Mouse (Mus musculus): ENCODE results near the gene Dock10. TPM values are rescaled to one million over a fixed set of nuclear protein-coding genes. Genes with fewer than 3 reads are reported as not detected.

Dock10 gene
- total RNA-seq, 1 experiment from 2014 or later = 22.2 TPM

DNA sequence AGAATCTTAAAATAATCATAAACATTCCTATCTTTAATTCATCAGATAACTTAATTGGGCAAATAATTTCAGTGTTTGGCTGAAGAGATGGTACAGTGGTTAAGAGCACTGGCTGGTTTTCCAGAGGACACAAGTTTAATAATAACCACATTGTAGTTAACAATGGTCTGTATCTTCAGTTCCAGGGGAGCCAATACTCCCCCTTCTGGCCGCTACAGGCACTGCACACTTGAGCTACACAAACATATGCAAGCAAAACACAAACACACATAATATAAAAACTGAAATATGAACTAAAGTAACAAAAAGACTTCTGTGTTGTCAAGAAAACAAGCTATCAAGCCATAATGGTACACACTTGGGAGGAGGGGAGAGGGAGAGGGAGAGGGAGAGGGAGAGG lies 102.5 kb downstream of the Dock10 start:
- DNase-seq = no peak

DNA sequence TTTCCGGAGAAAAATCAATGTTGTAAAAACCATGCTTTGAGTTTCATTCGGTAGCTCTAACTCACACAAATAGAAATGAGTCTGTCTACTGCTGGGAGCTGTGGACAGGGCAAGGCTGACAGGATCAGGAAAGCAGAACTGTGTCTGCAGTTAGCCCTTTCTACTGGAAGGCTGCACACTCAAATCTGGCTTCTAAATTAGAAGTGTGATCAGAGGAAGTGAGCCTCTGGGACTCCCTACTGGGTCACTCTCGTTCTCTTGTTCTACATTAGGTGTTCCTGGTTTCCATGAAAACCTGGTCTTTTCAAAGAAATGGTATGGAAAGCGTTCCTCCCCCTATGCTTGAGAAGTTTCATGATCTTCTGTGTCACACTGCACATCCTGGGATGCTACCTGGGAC lies 103.1 kb downstream of the Dock10 start:
- DNase-seq = no peak

DNA sequence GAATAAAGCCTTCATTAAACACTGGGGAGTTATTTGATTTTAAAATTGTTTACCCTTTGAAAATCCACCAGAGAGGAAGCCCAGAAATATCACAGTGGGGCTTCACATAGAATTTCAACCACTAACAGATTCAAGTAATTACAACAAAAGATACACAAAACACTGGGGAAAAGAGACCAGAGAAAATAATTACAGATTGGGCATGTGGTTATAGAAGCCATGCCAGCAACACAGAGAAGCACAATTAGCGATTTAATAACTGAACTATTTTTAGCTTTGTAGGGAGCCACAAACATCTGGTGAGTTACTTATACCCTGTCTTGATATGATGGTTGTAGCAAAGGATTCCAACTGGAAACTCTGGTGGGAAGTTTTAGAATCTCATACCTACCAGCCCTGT lies 104.2 kb downstream of the Dock10 start:
- no peak for DNase-seq

GRCm38 (mm10) chr1:80652803-80653202 lies 105.5 kb downstream of the Dock10 start:
- DNase-seq = no peak

DNA sequence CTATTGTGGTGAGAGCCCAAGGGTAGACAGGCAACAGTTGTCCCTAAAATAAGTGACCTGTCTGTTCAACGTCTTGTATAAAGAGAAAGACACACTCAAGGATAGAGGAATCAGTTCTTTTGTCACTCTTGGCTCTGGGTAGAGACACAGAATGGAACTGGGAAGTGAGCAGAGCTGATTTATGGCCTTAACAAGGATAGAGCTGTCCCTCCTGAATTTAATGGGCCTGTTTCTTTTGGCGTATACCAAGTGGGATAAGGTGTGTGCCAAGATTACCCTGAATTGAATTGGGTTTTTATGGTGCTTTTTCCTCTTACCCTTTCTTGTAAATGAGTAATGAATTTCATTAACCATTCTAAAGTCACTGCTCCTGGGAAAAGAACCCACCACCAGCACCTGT lies 106.2 kb downstream of the Dock10 start:
- DNase-seq = no peak

GRCm38 (mm10) chr1:80646602-80647001 lies 111.7 kb downstream of the Dock10 start:
- DNase-seq = no peak

GRCm38 (mm10) chr1:80643866-80644451 lies 114.4 kb downstream of the Dock10 start:
- DNase-seq = no peak

- no peak for DNase-seq
Measured at GRCm38 (mm10) chr1:80641832-80642231, 116.5 kb downstream of the Dock10 start.

DNA sequence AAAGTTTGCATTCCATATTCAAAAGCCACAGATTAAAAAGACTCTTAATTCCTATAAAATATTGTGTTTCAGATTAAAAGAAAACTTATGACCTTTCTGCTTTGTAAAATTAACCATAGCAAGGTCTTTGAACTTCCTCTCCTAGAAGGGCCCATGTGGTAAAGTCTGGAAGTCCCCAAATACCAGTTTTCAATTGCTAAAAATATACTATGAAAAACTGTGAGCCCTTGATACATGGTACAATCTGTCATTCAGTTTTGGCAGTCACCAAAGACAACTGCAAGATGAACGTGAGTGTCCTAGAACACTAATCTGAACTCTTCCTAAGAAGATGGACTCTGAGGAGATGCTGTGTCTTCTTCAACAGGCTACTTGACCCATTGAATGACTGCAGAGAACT lies 117.0 kb downstream of the Dock10 start:
- DNase-seq = no peak

DNA sequence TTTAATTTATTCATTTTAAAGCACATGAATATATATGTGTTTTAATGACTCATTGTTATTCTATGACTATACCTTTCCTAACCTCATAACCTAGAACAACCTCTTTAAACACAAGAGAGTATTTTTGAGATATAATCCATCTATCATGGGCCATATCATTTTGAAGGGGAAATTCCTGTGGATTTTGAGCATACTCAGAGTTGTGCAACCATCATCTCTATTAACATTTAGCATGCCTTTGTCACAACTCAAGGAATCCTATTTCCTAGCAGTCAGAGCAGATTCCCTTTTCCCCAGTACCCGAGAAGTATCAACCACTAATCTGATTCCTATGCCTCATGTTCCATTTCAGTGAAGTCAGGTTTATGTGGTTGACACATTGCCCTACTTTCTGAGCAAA lies 118.8 kb downstream of the Dock10 start:
- DNase-seq = no peak

DNA sequence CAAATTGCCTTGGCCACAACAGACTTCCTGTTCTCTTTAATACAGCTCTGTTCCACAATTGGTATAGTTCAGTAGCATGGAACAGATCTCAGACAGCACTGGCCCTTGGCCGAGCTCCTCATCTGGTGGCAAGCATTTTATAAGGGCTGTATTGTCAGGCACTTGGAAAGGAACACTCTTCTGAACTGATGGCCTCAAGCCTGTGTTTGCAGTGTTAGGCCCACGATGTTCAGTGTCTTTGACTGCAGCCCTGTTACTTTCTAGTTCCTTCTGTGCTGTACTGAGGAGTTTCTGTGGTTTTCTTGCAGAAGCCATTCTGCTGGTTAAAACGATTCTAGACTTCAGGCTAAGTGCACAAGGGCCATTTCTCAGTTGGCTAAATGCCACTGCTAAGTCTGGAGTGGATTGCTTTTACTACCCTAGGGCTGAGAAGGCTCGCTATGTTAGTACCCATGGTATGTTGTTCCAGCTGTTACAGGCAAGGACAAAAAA lies 121.1 kb downstream of the Dock10 start:
- DNase-seq = no peak

GRCm38 (mm10) chr1:80635825-80636224 lies 122.5 kb downstream of the Dock10 start:
- no peak for DNase-seq

DNA sequence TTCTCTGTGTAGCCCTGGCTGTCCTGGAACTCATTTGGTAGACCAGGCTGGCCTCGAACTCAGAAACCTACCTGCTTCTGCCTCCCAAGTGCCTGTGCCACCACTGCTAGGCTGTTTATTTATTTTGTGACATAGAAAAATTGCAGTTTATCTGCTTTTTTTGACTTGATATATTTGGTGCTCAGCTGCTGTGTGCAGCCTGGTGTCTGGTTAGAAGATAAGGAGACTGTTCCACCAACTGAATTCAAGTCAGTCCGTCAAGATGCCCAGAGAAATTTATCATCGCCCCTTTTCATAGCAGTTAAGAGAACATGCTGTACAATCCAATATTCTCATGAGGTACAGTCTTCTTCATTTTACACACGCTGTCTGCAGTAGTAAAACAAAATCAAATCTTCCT lies 124.8 kb downstream of the Dock10 start:
- DNase-seq = no peak

DNA sequence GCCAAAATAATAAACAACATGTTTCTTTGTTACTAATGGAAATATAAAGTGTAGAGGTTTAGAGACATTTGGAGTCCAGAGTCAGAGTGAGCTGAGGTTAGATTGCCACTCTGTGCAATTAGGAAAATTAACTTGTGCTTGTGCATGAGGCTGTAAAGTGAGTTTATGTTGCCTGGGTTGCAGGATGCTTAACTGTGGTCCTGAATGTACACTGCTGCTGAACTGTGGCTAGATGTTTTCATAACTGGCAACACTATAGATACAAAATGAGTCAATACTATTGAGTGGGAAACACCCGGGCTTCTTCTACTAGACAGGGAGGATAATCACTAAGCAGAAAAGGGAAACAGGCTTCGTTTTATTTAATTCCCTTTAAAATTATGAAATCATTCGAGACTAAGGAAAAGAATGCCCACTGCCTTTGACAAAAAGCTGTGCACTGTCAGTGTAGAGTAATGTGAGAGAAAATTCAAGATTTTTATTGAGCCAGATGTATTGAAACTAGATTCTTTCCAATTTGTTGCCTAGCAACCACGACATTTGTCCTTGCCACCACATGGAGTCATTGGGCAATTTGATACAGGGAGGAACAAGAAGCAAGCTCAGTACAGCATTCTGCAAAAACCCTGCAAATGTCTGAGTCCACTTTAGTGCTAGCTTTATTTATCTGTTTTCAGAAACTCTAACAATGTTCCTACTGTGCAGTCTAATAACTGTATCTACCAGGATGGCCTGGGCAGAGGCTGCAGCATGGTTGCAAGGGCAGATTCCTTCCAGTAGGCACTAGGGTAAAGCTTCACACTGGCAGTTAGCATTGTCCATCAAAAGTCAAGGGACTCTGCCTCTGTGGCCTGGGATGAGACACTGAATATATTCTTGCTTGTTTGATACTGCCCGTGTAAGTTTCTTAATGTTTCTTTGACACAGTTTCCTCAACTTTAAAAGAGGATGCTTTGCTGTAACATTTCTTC lies 127.9 kb downstream of the Dock10 start:
- DNase-seq = no peak

- DNase-seq = no peak
Measured at GRCm38 (mm10) chr1:80628054-80628453, 130.3 kb downstream of the Dock10 start.

DNA sequence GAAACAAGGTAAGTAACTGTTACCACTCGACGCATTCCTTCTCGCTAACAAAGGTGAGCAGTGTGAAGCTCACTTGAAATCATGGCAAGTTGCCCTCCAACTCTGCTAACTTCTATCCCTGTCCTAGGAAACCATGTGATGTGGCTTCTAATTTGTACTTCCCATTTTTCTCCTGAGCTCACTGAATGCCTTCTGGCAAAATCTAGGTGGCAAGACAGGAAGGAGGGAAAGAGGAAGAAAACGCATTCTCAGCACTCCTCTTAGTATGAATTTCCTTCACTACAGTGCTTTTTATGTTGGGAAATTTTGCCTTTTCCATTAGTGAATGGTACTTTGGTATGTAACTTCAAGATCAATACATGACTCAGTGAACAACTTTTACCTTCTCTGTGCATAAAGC lies 131.5 kb downstream of the Dock10 start:
- DNase-seq = no peak

DNA sequence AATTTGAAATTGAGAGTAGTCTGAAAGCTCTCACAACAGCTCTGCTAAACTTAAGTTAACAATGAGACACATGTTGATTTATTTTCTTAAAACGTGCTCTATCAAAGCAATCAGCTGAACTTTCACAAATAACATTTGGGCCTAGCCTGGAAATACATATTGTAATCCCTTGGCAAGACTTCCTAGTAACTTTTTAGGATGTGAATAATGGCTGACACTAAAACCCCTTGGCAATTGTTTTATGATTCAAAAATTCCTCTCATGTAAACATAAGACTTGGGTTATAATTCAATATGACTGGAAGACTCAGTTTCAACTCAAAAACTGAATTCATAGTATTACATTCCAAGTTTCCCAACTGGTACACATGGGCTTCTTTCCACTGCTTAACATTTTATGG lies 133.0 kb downstream of the Dock10 start:
- no peak for DNase-seq

DNA sequence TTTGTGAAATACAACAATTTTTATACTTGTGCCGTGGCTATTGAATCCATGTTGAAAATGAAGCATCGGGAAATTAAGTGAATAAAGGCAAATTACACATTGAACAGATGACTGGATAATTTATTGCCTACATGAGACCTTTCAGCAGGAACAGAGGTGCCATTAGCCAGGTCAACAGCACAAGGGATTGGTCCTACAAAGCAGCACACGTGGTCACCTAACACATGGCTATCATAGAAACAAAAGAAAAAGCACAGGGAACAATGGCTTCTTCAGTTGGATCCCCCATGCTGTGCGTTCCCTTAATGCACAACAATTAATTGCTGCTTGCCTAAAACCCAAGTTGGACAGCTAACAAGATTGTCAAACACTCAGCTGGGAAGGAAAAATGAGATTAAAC lies 133.8 kb downstream of the Dock10 start:
- DNase-seq = no peak

- DNase-seq = no peak
Measured at GRCm38 (mm10) chr1:80622646-80623045, 135.7 kb downstream of the Dock10 start.

DNA sequence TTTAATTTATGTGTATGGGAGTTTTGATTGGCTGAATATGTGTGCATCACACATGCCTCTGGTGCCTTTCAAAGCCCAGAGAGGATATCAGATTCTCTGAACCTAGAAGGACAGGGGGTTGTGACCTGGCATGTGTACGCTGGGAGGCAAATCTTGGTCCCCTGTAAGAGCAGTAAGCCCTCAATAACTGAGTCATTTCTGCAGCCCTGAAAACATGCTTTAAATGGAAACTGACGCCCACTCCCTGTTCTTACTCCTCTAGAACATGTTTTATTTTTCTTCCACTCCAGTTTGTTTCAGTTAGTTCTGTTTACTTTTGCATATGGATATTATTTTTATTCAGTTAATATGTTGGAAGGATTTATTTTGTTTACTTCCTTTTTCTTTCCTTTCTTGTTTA lies 139.2 kb downstream of the Dock10 start:
- no peak for DNase-seq

DNA sequence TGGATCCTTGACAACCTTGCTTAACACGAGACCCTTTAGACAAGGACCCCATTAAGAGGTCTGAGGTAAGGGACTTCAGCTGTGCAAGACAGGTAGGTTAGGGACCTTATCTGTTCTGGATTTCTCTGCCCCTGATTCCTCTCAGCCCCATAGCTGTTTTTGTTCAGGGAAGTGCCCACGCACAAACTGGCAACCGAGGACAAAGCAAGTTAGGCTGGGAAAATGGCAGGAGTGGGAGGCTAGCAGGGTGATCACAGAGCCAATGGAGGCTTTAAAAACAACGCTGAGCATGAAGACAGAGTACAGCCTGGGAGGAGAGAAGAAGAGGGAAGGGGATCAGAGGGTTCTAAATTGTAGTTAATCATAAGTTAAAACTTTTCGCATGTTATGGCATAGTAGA lies 141.7 kb downstream of the Dock10 start:
- no peak for DNase-seq

DNA sequence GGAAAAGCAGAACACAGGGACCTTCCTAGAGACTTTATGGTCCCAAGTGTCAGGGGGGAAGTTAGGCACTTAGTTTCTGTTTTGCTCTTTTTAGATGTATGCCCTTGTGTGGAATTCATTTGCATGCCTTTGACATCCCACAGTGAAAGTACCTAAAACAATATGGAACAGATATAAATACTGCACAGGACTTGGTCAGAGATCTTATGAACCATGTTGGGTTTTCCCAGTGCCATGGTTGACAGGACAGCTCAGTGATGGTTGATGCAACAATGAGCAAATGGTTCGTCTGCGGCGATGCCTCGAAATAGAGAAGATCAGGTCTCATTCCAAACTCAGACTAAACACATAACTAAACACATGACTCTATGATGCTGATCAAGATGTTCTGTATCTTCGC lies 143.6 kb downstream of the Dock10 start:
- no peak for DNase-seq

DNA sequence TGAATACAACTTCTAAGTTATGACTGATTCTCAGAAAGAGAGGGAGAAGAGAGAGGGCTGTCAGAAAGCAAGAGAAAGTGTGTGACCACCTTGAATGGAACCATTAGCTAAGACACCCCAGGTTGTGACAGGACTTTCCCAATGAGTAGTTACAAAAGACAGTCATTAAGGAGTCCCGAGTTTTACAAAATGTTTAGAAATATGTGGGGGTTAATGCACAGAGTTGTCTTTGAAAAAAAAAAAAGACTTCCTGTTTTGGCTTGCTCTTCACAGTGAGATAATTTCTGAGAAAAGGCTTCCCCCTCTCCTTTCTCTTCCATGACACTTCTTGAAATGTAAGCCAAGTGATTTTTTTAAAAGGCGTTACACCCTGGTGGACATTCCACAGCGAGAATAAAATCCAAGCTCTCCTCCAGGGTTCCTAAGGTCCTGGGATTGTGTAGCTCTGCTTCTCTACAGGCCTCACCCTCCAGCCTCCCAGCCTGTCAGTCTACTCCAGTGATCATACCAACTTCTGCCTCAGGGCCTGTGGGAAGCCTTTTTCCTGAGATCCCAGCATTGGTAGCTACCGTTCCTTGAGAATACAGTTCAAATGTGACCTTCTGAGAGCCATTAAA lies 144.8 kb downstream of the Dock10 start:
- DNase-seq = no peak
